Mouse (Mus musculus) T-helper 1 cell (primary cell): Measurements from ENCODE around the gene Hmgb1.

Source experiments
- in situ Hi-C: fragments of 300-600 bp; cut with MboI, MseI; formaldehyde crosslinking; loops from one replicate; pipeline ENCODE4 v1.15.1; 2025; ENCODE audit warnings: high pct_unique_total_duplicates

The Hmgb1 gene

DNA sequence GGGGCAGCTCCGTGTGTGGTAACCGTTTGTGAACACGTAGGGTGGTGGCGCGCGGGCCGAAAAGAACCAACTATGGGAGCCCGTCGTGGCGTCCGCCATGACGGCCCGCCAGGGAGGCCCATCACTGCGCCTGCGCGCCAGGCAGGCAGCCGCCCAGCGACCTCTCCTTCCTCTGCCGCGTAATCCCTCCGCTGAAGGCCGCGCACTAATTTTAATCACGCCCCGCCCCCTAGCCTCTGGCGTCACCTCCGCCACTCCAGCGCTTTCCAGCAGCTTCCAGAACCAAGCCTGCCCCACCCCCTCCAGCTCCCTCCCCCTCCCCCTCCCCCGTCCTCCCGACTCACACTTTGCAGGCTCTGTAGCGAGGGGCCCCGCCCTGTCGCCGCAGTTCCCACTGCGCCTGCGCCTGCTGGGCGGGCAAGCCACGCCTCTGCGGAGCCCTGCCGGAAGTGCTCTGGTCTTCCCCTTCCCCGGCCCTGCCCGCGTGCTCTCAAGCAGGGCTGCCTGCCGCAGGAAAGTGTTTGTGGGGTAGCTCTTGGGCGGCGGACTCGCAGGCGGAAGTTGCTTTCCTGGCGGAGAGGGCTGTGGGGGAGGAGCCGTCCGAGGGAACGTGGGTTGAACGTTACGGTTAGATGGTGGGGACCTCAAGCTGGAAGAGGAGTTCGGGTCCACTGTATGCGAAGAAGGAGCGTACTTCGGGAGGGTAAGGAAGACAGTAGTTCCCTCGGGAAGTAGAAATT lies at the start of gene Hmgb1, which contains the start of gene Uspl1:
Gene Hmgb1, minus strand, starts transcription at position 386 of the 740 bp plus-strand sequence.
Gene Uspl1, plus strand, starts transcription at position 247 of the 740 bp plus-strand sequence.
- in situ Hi-C loops = no loop called here

DNA sequence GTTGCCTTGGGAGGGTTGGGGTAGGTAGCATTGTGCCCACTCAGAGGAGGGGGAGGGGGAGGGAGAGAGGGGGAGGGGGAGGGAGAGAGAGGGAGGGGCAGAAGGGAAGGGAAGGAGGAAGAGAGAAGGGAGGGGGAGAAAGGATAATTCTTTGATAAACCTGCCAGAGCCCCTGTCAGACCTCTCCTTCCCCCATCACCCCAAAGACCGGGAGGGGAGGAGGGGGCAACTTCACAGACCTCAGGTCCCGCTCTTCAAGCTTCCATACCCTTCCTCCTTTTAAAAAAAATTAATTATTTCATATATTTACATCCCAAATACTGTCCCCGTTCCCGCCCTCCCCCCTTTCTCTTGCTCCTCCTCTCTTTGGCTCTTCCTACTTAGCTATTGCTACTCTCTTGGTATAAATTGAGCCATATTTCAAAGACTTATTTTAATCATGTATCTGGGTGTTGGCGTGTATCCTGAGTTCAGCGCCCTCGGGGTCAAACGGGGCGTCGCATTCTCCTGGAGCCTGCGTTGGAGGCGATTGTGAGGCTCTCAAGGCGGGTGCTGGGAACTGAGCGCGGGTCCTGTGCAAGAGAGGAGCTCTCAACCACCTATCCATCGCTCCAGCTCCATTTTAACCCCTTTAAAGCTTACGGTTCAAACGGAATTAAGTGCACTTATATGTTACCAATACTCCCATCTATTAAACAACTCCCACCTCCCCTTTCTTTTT lies 45.5 kb upstream of the Hmgb1 start:
- in situ Hi-C loops = no loop called here

DNA sequence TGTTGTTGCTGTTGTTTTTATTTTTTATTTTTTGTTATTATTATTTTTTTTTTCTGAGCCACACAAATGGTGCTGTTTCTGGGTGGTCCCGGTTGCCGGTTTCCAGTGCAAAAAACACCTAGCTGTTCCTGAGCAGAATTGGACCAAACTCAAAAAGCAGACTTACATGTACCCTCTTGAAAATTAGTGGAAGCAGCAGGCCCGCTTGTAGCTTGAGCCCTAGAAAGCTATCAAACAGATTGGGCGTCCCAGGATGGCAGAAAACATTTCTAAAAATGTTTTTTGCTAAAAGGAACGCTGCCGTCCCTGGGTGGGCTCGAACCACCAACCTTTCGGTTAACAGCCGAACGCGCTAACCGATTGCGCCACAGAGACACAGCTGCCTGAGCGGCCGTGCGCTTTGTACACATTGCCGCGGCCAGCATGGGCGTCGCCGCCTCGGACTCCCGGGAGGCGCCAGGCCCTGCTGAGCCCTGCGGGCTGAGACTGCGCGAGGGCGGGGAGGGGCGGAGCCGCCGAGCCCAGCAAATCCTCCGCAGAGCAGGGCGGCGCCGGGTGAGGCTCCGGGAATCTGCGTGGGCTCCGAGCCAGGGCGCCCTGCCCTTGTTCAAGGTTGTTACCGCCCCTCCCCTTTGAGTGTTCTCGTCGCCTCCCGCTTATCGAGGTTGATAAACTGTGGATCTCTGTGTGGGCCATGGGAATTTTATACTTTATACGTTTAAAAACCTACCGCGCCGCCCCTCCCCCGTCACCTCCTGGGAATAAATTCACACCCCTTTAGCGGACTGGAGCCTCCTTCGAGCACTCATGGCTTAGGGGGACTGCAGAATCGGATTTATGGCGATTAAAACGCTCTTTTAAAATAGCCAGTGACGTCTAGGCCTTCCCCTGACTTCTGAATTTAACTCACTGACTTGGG lies 44.7 kb upstream of the Hmgb1 start:
- in situ Hi-C loops = no loop called here

DNA sequence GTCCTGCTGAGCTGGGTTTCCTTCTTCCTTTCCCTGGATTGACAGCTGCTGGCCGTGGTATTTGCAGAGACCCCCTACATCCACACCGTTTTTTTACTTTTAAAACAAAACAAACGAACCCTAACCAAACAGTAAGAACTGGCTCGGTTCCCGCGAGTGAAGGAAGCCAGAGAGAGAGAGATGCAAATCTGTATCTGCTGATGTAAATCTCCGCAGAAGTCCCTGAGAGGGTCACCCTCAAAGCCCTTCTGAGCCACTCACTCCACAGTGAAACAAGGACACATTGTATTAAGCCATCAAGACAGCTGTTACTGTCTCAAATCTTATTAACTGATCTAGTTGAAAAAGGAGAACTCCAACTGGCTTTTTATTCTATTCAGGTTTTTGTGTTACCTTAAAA lies 40.4 kb upstream of the Hmgb1 start:
- in situ Hi-C loops = no loop called here

DNA sequence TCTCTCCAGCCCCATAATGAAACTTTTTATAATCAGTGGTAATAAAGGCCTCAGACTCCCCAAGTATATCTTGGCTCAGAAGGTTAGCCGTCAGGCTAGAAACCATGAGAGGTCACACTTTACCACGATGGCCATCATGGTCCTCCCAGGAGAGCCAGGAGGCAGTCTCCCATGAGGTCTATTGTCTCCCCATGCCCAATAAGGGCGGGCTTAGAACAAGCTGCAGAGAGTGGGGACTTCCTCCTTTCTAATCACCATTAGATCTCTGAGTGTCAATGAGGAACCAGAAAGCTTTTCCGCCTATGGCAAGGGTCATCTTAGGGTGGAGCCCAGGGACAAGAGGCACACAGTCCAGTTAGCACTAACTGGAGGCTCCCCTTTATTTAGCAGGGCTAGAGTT lies 37.1 kb upstream of the Hmgb1 start:
- in situ Hi-C loops = no loop called here

DNA sequence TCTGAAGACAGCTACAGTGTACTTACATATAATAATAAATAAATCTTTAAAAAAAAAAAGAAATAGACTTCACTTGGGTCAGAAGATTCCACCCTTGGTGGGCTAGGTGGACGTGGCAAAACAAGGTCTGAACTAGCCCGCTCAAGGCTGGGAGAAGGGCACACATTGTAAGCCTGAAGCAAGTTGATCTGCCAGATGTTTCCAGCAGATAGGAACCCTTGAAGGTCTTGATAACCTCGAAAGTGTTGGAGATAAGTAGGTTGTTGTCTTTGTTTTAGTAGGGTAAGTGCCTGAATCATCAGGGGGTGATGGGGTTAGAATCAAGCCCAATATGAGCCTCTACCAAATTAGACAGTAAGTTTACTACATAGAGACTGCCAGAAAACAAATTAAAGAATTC lies 35.2 kb upstream of the Hmgb1 start:
- in situ Hi-C loops = no loop called here

DNA sequence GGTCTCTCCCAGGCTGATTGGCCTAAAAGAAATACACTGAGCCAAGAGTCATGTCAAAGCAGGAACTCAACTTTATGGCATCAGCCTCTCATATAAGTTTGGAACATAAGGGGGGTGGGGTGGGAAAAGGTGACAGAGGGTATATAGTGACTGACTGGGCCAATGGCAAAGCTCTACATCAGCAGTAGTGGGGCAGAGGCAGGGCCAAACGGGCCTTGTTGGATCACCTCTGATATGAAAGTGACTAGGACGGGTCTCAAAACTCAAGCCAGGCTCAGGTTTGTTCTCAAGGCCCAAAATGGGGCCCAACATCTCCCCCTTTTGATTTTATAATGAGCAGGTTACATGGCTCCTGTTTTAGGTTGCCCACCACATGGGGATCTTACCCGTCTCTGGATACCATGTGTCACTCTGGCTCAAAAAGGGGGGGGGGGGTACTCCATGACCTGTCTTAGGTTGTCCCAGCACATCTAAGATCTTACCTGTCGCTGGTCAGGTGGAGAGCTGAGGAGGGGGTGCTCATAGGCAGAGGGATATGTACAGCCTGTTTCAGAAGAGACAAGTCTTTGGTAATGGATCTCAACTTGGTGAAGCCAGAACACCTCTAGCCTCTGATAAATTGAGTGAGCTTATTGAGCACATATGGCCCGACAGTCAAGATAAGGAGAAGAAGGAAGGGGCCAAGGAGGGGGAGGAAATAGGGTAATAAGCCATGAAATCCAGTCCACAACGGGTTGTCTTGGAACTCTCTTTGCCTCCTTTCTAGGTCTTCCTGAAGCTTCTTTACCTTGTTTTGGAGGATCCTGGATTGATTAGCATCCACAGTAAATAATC lies 33.5 kb upstream of the Hmgb1 start:
- in situ Hi-C loops = no loop called here

DNA sequence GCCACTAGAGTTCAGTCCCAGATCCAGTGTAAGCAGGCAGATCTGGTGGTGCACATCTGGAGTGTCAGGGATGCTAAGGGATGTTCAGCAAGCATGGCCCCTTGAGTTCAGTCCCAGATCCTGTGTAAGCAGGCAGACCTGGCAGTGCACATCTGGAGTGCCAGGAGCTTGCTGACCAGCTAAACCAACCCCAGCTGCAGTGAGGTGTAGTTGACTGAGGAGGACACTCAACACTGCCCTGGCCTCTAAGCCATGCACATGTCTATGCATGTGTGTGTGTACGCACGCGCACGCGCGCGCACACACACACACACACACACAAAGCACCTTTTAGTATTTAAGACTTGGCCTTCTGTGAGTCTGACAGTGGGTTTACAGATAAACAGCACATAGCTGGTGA lies 31.3 kb upstream of the Hmgb1 start:
- in situ Hi-C loops = no loop called here

DNA sequence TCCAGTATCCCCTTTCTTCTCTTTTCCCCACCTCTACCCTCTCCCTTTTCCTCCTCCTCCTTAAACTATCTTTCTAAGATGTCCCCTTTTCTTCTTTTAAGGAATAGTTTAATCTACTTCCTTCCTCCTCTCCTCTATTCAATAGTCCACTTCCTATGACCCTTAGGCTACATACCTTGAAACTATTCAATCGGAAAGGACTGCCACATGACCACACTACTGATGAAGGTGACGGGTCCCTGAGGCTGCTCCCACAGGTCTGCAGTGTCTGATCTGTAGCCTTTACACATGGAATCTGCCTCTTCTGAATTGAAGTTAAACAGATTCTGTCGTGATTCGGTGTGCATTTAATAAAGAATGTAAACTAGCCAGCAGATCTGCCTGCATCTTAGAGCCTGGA lies 28.5 kb upstream of the Hmgb1 start:
- in situ Hi-C loops = no loop called here

DNA sequence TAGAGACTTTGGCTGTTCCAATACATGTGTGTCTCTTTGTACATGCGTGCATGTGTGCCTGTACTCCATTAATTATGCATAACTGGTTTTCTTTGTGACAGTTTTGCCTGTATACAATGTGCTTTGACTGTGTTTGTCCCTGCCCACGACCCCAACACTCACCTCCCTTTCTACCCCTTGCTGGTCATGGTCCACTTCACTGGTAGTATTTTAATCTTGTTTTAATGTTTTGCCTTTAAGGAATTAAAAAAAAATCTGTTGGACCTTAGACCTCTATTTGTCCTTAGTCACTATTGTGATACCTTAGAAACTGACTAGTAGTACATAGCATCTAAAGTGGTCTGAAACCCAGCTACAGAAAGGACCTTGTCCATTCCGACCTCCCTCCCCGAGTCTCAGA lies 26.8 kb upstream of the Hmgb1 start:
- in situ Hi-C loops = no loop called here

DNA sequence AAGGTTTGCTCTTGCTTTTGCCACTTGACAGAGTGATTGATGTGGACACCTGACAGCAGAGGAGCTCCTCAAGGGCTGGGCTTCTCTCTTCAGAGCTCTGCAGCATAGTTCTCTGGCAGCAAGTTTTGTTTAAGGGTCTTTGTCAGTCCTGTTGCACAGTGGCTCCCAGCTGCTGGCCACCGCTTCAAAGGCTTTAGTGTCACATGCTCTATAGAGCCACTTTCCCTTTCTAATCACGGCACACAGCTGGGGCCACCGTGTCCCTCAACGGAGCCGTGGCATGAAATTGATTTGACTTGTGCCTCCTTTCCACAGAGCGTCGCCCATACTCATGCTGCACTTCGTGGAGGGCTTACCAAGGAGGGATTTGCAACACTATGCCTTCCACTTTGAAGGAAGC lies 25.0 kb upstream of the Hmgb1 start:
- in situ Hi-C loops = no loop called here

DNA sequence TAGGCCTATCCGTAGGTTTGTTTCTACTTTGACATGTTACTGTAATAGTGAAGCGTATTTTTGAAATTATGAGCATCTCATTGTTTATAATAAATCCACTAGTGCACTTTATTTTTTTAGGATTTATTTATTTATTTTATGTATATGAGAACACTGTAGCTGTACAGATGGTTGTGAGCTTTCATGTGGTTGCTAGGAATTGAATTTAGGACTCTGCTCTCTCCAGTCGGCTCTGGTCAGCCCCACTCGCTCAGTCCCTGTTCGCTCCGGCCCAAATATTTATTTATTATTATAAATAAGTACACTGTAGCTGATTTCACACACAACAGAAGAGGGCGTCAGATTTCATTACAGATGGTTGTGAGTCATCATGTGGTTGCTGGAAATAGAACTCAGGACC lies 24.5 kb upstream of the Hmgb1 start:
- in situ Hi-C loops = no loop called here

DNA sequence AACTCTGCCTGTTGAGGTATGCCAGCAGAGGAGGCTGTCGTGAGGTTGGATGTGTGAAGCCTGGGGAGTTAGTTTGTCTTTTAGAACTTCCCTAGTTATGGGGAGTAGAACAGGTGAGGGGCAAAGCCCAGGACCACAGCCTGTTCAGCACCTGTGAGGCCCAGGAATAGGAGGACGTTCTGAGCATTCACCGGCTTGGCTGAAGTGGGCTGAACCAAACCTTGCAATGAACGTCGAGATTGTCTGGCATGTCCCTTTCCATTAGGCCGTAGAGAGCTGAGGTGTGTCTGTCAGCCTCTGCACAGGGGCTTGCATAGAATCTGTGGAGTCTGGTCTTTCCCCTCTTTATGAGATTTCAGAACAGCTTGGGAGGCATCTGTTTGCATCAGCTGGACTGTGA lies 23.4 kb upstream of the Hmgb1 start:
- in situ Hi-C loops = no loop called here

DNA sequence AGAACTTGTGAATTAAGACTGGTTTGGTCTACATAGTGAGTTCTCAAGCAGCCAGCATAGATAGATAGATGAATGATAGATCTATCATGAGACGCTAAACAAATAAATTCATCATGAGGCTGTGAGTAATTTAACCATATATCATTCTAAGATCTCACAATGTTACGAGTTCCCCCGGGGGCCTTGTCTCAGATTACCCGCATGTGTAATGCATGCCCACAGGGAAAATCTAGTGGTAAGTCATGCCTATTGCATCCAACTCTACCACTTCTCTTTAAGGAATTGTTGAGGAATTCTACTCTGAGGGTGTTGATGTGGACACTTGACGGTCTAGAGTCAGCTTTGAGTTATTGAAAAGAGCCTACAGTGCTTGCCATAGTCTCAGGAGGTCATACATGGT lies 22.0 kb upstream of the Hmgb1 start:
- in situ Hi-C loops = no loop called here

DNA sequence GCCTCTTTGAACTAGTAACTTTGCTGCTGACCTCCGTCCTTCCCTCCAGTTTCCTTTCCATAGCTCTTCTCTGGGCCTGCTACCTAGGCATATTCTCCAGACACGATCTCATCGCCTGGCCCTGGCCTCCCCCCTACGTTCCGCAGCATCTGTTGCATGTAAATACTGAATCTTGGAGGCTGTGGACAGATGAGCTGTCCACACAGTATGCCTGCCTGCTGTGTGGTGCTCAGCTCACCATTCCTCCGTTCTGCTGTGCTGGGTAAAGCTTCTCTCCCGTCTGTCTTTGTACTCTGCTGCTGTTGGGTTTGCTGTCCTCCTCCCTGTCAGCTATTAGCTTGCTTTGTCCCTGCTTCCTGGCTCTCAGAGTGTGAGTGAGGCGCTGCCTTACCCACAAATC lies 21.0 kb upstream of the Hmgb1 start:
- in situ Hi-C loops = no loop called here

DNA sequence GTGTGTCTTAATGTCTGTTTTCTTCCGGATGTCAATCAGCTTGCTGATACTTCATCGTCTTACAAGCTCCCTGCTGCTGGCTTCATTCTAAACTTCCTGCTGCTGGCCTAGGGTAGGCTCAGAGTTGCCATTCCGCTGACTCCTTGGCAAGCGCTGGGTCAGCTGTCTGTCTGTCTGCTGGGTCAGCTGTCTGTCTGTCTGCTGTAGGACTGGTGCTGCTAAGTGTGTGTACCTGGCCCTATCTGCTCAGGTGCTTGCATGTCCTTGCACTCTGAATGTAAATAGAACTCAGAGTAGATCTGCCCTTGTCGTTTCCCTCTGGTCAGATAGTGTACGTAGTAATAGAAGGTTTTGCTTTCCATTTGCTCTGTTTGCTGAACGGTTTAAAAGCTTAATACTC lies 20.5 kb upstream of the Hmgb1 start:
- in situ Hi-C loops = no loop called here

DNA sequence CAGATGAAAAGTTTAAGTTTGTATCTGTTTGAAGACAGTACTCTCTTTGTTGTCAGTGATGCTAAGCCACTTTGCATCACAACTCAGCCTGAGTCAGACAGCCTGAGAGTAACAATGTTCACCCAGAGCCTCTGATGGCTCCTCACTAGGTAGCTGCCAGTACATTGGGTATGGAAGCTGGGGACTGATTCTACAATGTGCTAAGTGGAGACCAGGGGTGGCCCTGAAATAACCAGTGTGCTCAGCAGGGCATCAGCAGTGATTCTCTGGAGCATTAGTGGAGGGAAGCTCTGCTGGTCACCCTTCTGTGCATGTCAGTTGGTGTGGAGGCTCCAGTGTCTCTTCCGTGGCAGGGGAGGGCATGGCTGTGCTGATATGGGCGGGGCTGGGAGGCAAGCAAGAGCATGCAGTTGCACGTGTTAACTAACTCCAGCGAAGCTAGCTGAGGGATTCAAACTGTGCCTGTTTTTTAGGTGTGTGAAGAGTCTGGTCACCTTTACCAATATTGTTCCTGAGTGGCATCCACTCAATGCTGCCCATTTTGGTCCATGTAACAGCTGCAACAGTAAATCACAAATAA lies 19.6 kb upstream of the Hmgb1 start:
- in situ Hi-C loops = no loop called here

DNA sequence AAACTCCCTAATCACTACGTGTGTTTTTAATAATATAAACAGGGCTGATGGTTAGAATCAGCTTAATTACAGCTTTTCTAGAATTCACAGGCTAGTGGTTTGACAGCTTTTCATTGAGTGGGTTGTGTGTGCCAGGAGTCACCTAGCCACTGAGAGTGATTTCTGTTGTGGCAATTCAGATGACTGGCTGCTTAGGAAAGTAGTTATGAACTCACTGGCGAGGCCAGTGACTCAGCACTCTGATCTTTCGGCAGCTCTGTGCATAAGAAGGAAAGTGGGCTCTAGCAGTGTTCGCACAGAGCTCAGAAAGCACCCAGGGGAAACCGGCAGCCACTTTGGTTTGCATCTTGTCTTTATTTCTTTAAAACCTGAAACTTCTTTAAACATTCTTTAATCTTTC lies 18.7 kb upstream of the Hmgb1 start:
- in situ Hi-C loops = no loop called here

DNA sequence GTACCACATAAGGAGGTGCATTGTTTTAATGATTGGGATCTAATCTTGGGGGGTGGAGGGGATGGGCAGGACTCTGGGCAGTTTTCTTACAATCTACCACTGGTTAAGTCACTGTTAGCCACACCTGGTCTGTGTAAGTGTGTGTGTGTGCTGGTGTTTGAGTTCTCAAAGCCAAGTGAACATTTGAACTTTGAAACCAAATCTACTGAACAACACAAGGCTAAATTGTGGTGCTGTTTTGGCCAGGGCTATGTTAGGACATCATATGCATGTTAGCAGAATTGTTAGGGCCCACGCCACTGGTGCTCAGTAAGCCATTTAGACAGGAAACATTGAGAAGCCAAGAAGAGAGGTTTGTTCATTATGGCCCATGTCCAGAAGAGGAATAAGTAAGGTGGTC lies 14.5 kb upstream of the Hmgb1 start:
- in situ Hi-C loops = no loop called here

DNA sequence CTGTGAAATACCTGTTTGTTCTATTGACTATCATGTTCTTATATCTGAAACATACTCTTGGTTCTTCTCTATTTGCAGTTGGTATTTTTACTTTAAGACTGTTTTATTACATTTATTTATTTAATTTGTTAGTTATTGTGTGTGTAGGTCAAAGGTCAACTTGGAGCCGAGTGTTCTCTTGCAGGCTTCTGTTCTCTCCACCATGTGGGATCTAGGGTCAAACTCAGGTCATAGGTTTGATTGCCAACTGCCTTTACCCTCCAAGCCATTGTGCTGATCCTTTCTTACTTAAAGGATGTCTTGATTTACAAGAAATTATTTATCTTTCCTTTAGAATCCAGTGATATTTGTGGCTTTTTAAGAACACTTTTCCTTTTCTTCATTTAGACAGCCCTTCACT lies 12.3 kb upstream of the Hmgb1 start:
- in situ Hi-C loops = no loop called here

DNA sequence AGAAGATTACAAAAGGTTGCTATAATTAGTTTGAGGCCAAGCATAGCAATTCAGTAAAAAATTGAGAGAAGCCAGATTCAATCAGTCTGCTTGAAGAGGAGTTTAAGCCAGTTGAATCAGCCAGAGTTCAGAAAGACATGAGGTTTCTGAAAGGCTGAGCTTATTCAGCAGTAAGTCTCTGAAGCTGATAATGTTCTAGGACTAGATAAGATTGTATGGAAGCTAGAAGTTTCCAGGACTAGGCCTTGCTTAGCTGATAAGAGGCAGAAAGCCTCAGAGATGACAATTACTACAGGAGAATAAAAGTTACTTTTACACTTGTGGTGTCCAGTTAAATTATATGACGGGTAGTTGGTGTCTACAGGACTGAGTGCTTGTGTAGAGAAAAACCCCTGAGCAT lies 5.9 kb upstream of the Hmgb1 start:
- in situ Hi-C loops = no loop called here
